Mouse (Mus musculus): ENCODE data around the gene Mex3a. TPM values are rescaled to one million over a fixed set of nuclear protein-coding genes. Genes with fewer than 3 reads are reported as not detected.

Mex3a gene
- polyA plus RNA-seq, 1 experiment from 2014 or later: 18.6 TPM

DNA sequence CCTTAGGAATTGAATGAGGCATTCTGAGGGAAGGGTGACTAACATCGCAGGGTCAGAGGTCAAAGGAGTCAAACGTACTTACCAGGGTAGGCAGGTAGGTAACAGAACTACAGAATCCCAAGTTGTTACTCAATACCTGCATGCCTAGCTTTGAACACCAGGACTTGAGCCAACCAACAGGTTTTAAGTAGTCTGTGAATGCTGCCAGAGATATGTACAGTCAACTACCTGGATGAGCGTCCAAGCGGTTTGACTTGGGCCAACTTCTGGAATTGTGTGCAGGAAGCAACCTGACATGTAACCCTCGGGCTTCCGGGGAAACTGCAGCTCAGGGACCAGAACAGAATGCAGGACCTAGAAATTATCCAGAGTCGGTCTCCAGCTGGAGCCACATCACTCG, 9.2 kb upstream of the Mex3a start:
- peaks cover 15% of the 10 kb centered on the region for H3K4me1 ChIP-seq (ENCODE audit: insufficient read depth, low read length)

DNA sequence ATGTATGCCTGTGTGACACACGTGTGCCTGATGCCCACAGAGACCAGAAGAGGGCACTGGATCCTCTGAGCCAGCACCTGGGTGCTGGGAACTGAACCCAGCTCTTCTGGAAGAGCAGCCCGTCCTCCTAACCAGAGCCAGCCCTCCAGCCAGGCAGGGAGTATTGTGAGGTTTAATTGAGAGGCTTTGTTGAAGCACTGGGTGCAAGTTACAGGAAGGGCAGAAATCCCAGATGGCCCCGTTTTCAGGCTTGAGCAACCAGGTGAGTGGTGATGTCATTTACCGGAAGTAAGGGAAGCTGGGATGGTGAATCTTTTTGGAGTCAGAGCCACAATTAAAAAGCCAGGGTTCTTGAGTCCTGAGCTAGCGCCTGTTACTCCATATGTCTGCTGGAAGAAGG, 7.2 kb upstream of the Mex3a start:
- H3K27me3 ChIP-seq (ENCODE audit: insufficient read depth, low read length): no peaks in the 10 kb centered on the region
- no peak for ATAC-seq (ENCODE audit: low FRiP score, low TSS enrichment)
- no peak overlapping the region for H3K4me3 ChIP-seq (ENCODE audit: low read length)
- no peak overlapping the region for H3K9ac ChIP-seq (replicated peaks; ENCODE audit: low read length)
- peaks cover 28% of the 10 kb centered on the region for H3K4me1 ChIP-seq (ENCODE audit: insufficient read depth, low read length)
- H3K4me2 ChIP-seq (replicated peaks; ENCODE audit: low read depth, low read length): no peak overlapping the region
- 82% methylated on average over 5 of the region's 5 CpGs for WGBS
- no peaks in the 10 kb centered on the region for H3K9me3 ChIP-seq (ENCODE audit: low read length)
- no peak overlapping the region for H3K27ac ChIP-seq (ENCODE audit: low read length)
- peaks cover 9% of the 10 kb centered on the region; the same call in 1 of the 2 replicates for H3K36me3 ChIP-seq (ENCODE audit: insufficient read depth, low read length)

More for the DNA sequence above, 9.2 kb upstream of the Mex3a start:
- H3K4me3 ChIP-seq (ENCODE audit: low read length): no peak overlapping the region
- no peak overlapping the region for H3K27ac ChIP-seq (ENCODE audit: low read length)
- H3K4me2 ChIP-seq (replicated peaks; ENCODE audit: low read depth, low read length): no peak overlapping the region
- no peaks in the 10 kb centered on the region for H3K9me3 ChIP-seq (ENCODE audit: low read length)
- no peaks in the 10 kb centered on the region for H3K27me3 ChIP-seq (ENCODE audit: insufficient read depth, low read length)
- no peak for ATAC-seq (ENCODE audit: low FRiP score, low TSS enrichment)
- no peak overlapping the region for H3K9ac ChIP-seq (replicated peaks; ENCODE audit: low read length)
- WGBS: 73% methylated on average over 8 of the region's 8 CpGs
- H3K36me3 ChIP-seq (ENCODE audit: insufficient read depth, low read length): peaks cover 9% of the 10 kb centered on the region; the same call in 1 of the 2 replicates

DNA sequence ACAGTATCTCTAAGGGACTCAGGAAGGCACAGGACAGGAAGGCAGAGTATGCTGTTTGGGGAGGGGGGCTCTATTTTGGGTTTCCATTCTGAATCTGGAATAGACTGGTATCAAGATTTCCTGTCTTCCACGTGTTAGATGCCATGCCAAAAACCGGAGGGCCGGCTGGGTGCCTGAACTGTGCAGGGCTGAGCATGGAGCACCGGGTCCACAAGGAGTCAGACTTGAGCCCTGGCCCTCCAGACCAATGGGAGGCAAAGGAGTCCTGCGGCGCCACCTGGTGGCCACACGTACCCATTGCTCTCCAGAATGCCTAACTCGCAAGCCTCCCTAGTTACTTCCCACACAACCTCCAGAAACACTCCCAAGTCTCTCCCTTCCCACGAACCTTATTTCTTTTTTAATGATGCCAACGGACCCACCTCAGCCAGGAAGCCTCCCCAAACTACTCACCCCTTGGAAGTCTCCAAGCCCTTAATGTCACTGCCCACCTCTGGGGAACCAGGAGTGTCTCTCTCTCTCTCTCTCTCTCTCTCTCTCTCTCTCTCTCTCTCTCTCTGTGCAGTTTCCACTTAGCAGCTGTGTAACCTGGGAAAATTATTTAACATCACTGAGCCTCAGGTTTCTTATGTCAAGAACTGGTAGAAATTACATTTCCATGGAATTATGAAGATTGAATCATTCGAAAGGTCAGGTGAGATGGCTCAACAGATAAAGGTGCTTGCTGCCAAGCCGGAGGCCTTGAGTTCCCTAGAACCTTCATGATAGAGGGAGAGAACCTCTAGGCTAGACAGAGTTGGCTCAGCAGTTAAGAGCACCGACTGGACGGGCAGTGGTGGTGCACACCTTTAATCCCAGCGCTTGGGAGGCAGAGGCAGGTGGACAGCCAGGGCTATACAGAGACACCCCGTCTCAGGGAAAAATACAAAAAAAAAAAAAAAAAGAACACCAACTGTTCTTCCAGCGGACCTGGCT, 5.8 kb upstream of the Mex3a start:
- 30% methylated on average over 17 of the region's 17 CpGs for WGBS
- peak; percentile 79 for ATAC-seq (ENCODE audit: low FRiP score, low TSS enrichment)
- no peaks in the 10 kb centered on the region for H3K9me3 ChIP-seq (ENCODE audit: low read length)
- H3K4me1 ChIP-seq (ENCODE audit: insufficient read depth, low read length): peaks cover 37% of the 10 kb centered on the region
- no peak overlapping the region for H3K9ac ChIP-seq (replicated peaks; ENCODE audit: low read length)
- peaks cover 9% of the 10 kb centered on the region; the same call in 1 of the 2 replicates for H3K36me3 ChIP-seq (ENCODE audit: insufficient read depth, low read length)
- 0 out of 2 replicates have a peak overlapping the region, but pooled peaks have one; percentile 8 for H3K27ac ChIP-seq (ENCODE audit: low read length)
- no peak overlapping the region for H3K4me3 ChIP-seq (ENCODE audit: low read length)
- H3K27me3 ChIP-seq (ENCODE audit: insufficient read depth, low read length): no peaks in the 10 kb centered on the region
- 0 out of 2 replicates have a peak overlapping the region, but pooled peaks have one; percentile 3 for H3K4me2 ChIP-seq (replicated peaks; ENCODE audit: low read depth, low read length)

DNA sequence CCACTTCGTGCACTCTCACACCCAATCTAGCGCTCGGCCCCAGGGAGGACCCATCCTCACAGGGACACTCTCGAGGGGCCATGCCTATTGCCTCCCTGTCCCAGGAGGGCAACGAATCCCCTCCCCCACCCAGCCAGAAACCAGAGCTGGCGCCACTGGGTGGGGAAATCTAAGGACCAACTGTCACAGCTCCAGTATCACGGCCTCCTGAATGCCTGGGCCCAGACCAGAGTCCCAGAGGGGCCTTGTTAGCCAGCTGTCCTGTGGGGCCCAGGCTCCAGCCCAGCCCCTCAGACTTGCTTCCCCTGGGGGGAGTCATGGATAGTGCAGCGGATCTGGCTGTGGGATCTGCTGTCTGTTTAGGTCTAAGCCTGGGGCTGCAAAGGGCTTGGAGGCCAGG, 4.6 kb upstream of the Mex3a start:
- no peaks in the 10 kb centered on the region for H3K9me3 ChIP-seq (ENCODE audit: low read length)
- H3K9ac ChIP-seq (replicated peaks; ENCODE audit: low read length): peak overlapping the region; percentile 10
- peaks cover 33% of the 10 kb centered on the region for H3K4me1 ChIP-seq (ENCODE audit: insufficient read depth, low read length)
- no peak overlapping the region; the same call in 1 of the 2 replicates for H3K27ac ChIP-seq (ENCODE audit: low read length)
- 33% methylated on average over 8 of the region's 8 CpGs for WGBS
- H3K36me3 ChIP-seq (ENCODE audit: insufficient read depth, low read length): peaks cover 9% of the 10 kb centered on the region; the same call in 1 of the 2 replicates
- 0 out of 2 replicates have a peak overlapping the region, but pooled peaks have one; percentile 5 for H3K4me3 ChIP-seq (ENCODE audit: low read length)
- H3K4me2 ChIP-seq (replicated peaks; ENCODE audit: low read depth, low read length): peak overlapping the region; percentile 35
- H3K27me3 ChIP-seq (ENCODE audit: insufficient read depth, low read length): no peaks in the 10 kb centered on the region
- ATAC-seq (ENCODE audit: low FRiP score, low TSS enrichment): no peak

DNA sequence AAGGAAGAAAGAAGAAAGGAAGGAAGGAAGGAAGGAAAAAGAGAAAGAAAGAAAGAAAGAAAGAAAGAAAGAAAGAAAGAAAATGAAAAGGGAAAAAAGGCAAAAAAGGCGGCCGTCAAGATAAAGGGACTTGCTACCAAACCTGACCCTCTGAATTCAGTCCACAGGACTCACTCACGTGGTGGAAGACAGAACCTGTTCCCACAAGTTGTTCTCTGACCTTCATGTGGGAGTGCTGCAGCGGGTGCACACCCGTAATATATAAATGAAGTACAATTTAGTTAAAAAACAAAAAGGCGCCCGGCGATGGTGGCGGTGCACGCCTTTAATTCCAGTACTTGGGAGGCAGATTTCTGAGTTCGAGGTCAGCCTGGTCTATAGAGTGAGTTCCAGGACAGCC, 3.5 kb upstream of the Mex3a start:
- Histone ChIP-seq H3K4me1 (ENCODE audit: insufficient read depth, low read length) (peaks cover 35% of the 10 kb centered on the region), H3K4me2 (replicated peaks; ENCODE audit: low read depth, low read length) (no peak overlapping the region)

DNA sequence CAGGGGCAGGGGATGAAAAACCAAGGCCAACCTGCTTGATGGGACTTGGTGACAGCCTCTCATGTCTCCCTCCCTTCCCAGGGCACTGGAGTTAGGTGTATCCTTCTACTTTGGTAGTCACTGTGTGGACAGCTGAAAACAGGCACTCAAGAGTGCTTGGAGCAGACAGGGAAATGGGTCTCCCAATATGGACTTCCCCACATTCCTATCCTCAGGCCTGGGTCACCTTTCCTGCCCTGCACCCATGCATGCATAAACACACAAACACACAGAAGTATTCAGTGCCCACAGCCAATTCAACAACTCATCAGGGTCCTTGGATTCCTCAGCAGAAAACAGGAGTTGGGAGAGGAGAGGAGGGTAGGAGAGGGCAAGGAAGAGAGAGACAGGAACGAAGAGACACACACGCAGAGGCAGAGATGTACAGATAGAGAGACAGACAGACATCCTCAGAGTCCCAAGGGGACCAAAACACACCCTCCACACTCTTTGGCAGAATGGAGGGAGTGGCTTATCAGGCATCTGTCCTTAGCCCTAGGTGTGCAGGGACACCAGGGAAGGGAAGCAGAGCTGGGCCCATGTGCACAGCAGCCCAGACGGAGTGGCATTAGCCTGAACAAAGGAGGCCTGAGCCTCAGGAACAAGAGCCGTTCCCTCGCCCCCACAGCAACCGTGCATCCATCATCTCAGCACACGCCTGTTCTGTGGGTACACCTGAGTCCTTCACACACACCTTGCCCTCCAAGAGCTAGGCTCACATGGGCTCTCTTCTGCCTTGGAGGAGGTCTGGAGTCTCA, 2.8 kb upstream of the Mex3a start:
- 41% methylated on average over 7 of the region's 7 CpGs for WGBS
- H3K27me3 ChIP-seq (ENCODE audit: insufficient read depth, low read length): no peaks in the 10 kb centered on the region
- peaks cover 6% of the 10 kb centered on the region; the same call in 1 of the 2 replicates for H3K36me3 ChIP-seq (ENCODE audit: insufficient read depth, low read length)
- peak overlapping the region; percentile 94 for H3K4me3 ChIP-seq (ENCODE audit: low read length)
- no peak for ATAC-seq (ENCODE audit: low FRiP score, low TSS enrichment)
- peaks cover 42% of the 10 kb centered on the region for H3K4me1 ChIP-seq (ENCODE audit: insufficient read depth, low read length)
- H3K9ac ChIP-seq (replicated peaks; ENCODE audit: low read length): peak overlapping the region; percentile 55
- peak overlapping the region; percentile 99 for H3K27ac ChIP-seq (ENCODE audit: low read length)
- H3K4me2 ChIP-seq (replicated peaks; ENCODE audit: low read depth, low read length): peak overlapping the region; percentile 83
- H3K9me3 ChIP-seq (ENCODE audit: low read length): no peaks in the 10 kb centered on the region

More for the DNA sequence above, 3.5 kb upstream of the Mex3a start:
- Histone ChIP-seq H3K27ac (ENCODE audit: low read length) (no peak overlapping the region), H3K27me3 (ENCODE audit: insufficient read depth, low read length) (no peaks in the 10 kb centered on the region), H3K36me3 (ENCODE audit: insufficient read depth, low read length) (peaks cover 9% of the 10 kb centered on the region; the same call in 1 of the 2 replicates), H3K4me3 (ENCODE audit: low read length) (no peak overlapping the region), H3K9ac (replicated peaks; ENCODE audit: low read length) (no peak overlapping the region), H3K9me3 (ENCODE audit: low read length) (no peaks in the 10 kb centered on the region)
- WGBS: 71% methylated on average over 11 of the region's 11 CpGs
- no peak for ATAC-seq (ENCODE audit: low FRiP score, low TSS enrichment)

DNA sequence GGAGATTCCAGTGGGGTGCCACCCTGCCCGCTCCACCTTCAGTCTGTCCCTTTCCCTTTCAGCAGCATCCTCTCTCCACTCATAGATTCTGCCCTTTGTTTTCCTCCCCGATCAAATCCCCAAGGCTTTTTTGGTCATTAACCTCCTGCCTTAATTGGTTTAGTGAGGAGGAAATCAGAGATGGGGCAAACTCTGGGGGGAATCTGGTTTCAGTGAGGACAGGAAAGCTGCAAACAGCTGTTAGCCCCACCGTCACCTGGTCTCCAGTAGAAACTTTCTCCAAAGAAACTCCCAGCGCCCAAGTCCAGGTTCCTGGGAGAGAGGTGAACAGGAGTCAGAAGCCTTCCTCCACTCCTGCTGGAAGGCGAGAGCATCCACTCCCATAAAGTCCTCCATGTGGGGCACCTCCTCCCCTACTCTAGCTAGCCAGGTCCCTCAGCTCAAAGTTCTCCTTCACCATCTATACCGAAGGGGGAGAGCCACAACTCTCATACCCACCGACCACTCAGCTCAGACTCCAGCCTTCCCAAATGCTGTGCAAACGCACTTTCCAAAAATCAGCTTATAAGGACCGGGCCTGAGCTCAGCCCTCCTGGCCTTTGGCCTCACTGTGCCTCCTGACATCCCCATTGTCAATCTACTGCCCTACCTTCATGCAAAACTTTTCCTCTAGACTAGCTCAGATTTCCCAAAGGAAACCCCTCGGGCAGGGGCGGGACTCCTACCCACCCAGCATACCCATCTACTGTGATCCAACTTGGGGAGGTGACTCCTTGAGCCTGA, 1.9 kb upstream of the Mex3a start:
- H3K4me2 ChIP-seq (replicated peaks; ENCODE audit: low read depth, low read length): peak overlapping the region; percentile 83
- ATAC-seq (ENCODE audit: low FRiP score, low TSS enrichment): no peak
- peak overlapping the region; percentile 55 for H3K9ac ChIP-seq (replicated peaks; ENCODE audit: low read length)
- H3K4me1 ChIP-seq (ENCODE audit: insufficient read depth, low read length): peaks cover 51% of the 10 kb centered on the region
- H3K36me3 ChIP-seq (ENCODE audit: insufficient read depth, low read length): no peaks in the 10 kb centered on the region
- 7% methylated on average over 11 of the region's 11 CpGs for WGBS
- no peaks in the 10 kb centered on the region for H3K27me3 ChIP-seq (ENCODE audit: insufficient read depth, low read length)
- peak overlapping the region; percentile 94 for H3K4me3 ChIP-seq (ENCODE audit: low read length)
- peak overlapping the region; percentile 99 for H3K27ac ChIP-seq (ENCODE audit: low read length)
- no peaks in the 10 kb centered on the region for H3K9me3 ChIP-seq (ENCODE audit: low read length)

DNA sequence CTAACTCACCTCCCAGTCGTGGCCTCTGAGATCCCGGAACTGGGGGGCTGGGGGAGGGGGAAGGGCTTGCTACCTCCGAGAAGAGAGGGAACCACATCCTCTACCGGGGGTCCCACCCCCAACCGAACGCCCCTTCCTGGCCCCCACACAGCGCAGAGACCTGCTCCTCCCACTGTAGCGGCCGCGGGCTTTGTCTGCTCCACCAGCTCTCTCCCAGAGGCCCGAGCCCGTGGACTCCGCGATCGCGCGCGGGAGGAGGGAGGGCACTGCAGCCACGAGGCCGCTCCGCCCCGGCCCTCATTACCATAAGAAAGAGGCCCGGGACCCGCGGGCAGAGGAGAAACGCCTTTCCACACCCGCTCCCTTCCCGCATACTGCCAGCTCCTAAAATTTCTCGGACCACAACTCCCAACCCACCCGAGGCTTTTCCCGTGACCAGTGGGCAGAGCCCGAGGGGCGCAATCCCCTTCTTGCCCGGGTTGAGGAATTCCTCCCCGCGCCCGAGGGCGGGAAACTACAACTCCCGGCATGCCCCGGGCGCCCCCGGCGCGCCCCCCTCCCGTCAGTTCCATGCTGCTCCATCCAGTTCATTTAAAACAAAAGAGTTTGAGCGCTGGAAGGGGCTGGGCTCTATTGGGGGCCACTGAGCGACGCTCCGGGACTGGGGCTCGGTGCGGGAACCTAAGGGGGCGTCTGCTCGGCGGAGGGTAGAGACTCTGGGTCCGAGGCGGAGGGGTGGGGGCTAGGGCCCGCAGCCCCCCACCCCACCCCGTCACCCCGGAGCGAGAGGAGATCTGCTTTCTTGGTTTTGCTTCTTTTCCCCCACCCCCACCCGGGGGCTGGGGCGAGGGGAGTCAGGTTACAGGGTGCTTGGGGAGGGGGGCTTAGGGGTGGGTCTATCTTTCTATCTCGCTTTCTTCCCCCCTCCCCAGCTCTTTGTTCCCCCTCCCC, 572 bp upstream of the Mex3a start:
- peaks cover 64% of the 10 kb centered on the region for H3K4me1 ChIP-seq (ENCODE audit: insufficient read depth, low read length)
- ATAC-seq (ENCODE audit: low FRiP score, low TSS enrichment): peak; percentile 83

More for the DNA sequence above, 572 bp upstream of the Mex3a start:
- Histone ChIP-seq H3K4me2 (replicated peaks; ENCODE audit: low read depth, low read length) (peak overlapping the region; percentile 83), H3K9me3 (ENCODE audit: low read length) (no peaks in the 10 kb centered on the region), H3K4me3 (ENCODE audit: low read length) (peak overlapping the region; percentile 94), H3K27me3 (ENCODE audit: insufficient read depth, low read length) (no peaks in the 10 kb centered on the region), H3K9ac (replicated peaks; ENCODE audit: low read length) (peak overlapping the region; percentile 99), H3K27ac (ENCODE audit: low read length) (peak overlapping the region; percentile 99), H3K36me3 (ENCODE audit: insufficient read depth, low read length) (peaks cover 6% of the 10 kb centered on the region)
- 1% methylated on average over 51 of the region's 63 CpGs for WGBS

All from kidney, embryonic 16.5 days (tissue).